Mouse (Mus musculus) ES-Bruce4 (cell line): ENCODE measurements around the gene Ehmt2.

Experiments
- CTCF ChIP-seq: IDR thresholded peaks from one replicate; pipeline ENCODE4 v1.8.1; 2011; ENCODE audit warnings: low read depth, low read length
- EP300 ChIP-seq: IDR thresholded peaks from 2 replicates; pipeline ENCODE4 v1.6.1; 2011; ENCODE audit warnings: low read depth, low read length; ENCODE audit not compliant: insufficient read depth
- POLR2A ChIP-seq: IDR thresholded peaks from one replicate; pipeline ENCODE4 v1.8.1; 2011; ENCODE audit warnings: low read length; ENCODE audit not compliant: insufficient read depth

- TF ChIP-seq CTCF (no peak), POLR2A (no peak), EP300 (no peak)
Measured at GRCm38 (mm10) chr17:34853511-34853910, 44.8 kb upstream of the Ehmt2 start.
